Mouse (Mus musculus): ENCODE measurements around the gene Tef. TPM values are rescaled to one million over a fixed set of nuclear protein-coding genes. Genes with fewer than 3 reads are reported as not detected.
A peak's percentile ranks its signal among the peaks of the same experiment; 100 is the strongest.

Gene Tef
- polyA plus RNA-seq, 1 experiment from 2014 or later = 22.9 TPM

DNA sequence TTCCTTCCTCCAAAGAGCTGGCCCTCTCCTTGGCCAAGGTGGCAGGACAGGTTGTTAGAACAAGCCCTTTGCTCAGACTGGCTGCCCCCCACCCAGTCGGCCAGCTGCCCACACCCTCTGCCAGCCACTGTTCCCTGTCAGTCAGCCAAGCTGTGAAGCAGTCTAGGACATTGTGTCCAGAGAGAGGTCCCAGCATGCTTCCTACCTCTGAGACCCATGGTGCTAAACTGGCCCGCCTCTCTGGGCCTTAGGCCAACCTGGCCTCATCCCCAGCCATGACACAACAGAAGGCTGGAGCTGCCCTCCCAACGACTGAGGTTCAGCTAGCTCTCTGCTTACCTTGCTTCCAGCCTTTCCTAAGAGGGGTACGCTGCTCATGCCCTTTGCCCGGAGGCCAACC, 37.4 kb downstream of the Tef start:
- Histone ChIP-seq H3K27me3 (no peaks in the 10 kb centered on the region), H3K9ac (peak overlapping the region; percentile 33; the same call in 1 of the 2 replicates), H3K27ac (peak overlapping the region; percentile 89), H3K4me3 (no peak overlapping the region), H3K4me2 (0 out of 2 replicates have a peak overlapping the region, but pooled peaks have one; percentile 10), H3K4me1 (replicated peaks) (peaks cover 55% of the 10 kb centered on the region), H3K9me3 (replicated peaks) (no peaks in the 10 kb centered on the region), H3K36me3 (no peaks in the 10 kb centered on the region)
- peak; percentile 87 for ATAC-seq (replicated peaks; ENCODE audit: insufficient number of reproducible peaks, insufficient read depth, low FRiP score, low read depth)
- WGBS = 39% methylated on average over 5 of the region's 5 CpGs

DNA sequence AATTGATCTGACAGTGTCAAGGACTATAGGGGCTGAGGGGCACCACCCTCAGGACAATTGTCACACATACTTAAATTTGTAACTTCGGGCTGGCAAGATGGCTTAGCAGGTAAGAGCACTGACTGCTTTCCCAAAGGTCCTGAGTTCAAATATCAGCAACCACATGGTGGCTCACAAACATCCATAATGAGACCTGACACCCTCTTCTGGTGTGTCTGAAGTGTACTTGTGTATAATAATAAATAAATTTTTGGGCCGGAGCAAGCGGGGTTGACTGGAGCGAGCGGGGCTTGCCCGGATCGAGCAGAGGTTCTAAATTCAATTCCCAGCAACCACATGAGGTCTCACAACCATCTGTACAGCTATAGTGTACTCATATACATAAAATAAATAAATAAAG, 38.1 kb downstream of the Tef start:
- H3K4me1 ChIP-seq (replicated peaks) = peaks cover 51% of the 10 kb centered on the region
- WGBS = 91% methylated on average over 7 of the region's 7 CpGs
- peak overlapping the region; percentile 89 for H3K27ac ChIP-seq

GRCm38 (mm10) chr15:81842275-81842674, 40.1 kb downstream of the Tef start:
- peaks cover 1% of the 10 kb centered on the region; the same call in 1 of the 2 replicates for H3K36me3 ChIP-seq
- WGBS = 82% methylated on average over 7 of the region's 7 CpGs

More for the DNA sequence above, 38.1 kb downstream of the Tef start:
- no peak for ATAC-seq (replicated peaks; ENCODE audit: insufficient number of reproducible peaks, insufficient read depth, low FRiP score, low read depth)
- Histone ChIP-seq H3K9ac (no peak overlapping the region), H3K9me3 (replicated peaks) (no peaks in the 10 kb centered on the region), H3K4me3 (no peak overlapping the region), H3K36me3 (no peaks in the 10 kb centered on the region), H3K27me3 (no peaks in the 10 kb centered on the region), H3K4me2 (no peak overlapping the region)

DNA sequence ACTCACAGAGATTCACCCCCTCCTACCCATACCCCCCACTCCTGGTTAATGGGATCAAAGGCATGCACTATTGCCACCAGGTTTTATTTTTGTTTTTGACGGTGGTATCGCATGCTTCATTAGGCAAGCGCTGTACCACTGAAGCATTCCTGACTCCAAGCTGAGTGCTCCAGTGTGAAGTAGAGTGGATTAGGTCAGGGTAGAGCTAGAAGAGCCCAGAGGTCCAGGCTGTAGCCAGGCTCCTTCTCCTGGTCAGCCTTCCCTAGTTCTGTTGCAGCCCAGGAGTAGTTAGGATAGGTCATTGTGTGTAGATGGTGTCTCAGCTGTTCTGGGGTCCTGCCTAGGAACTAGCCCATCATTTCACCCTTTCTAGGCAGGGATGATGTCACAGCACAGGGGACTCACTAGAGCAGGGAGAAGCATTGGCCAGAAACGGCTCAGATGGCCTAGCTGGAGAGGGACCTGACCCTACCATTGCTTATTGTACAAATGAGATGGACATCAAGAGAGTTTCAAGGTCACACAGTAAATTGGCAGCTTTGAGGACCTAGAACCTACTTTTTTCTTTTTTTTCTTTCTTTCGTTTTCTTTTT, 42.9 kb downstream of the Tef start:
- no peak overlapping the region for H3K4me3 ChIP-seq
- 70% methylated on average over 5 of the region's 5 CpGs for WGBS
- ATAC-seq (replicated peaks; ENCODE audit: insufficient number of reproducible peaks, insufficient read depth, low FRiP score, low read depth) = no peak
- peaks cover 26% of the 10 kb centered on the region for H3K4me1 ChIP-seq (replicated peaks)
- no peaks in the 10 kb centered on the region for H3K9me3 ChIP-seq (replicated peaks)
- no peak overlapping the region for H3K4me2 ChIP-seq
- H3K27ac ChIP-seq = peak overlapping the region; percentile 29; the same call in 1 of the 2 replicates
- H3K27me3 ChIP-seq = no peaks in the 10 kb centered on the region
- no peak overlapping the region for H3K9ac ChIP-seq
- peaks cover 20% of the 10 kb centered on the region for H3K36me3 ChIP-seq

More at GRCm38 (mm10) chr15:81842275-81842674, 40.1 kb downstream of the Tef start:
- ATAC-seq (replicated peaks; ENCODE audit: insufficient number of reproducible peaks, insufficient read depth, low FRiP score, low read depth) = no peak
- Histone ChIP-seq H3K4me1 (replicated peaks) (peaks cover 38% of the 10 kb centered on the region), H3K9me3 (replicated peaks) (no peaks in the 10 kb centered on the region), H3K4me2 (no peak overlapping the region), H3K27ac (no peak overlapping the region), H3K27me3 (no peaks in the 10 kb centered on the region), H3K9ac (no peak overlapping the region), H3K4me3 (no peak overlapping the region)

DNA sequence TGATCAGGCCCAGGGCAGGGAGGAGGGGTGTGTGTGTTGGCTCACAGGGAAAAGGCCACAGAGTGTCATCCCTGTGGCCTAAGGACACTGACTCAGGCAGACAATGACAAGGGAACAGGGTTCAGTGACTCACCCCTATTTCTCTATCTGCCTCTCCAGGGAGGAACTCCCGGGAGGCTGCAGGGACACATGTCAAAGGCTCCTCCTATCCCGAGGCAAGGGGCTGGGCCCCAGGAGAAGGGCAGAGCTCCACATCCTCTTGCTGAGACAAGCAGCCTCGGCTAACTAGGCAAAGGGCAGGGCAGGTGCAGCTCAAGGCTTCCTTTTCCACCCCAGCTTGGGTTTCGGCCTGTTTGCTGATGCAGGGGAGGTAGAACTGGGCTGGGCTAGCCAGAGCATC, 43.5 kb downstream of the Tef start:
- peak overlapping the region; percentile 29; the same call in 1 of the 2 replicates for H3K27ac ChIP-seq
- H3K27me3 ChIP-seq = no peaks in the 10 kb centered on the region
- WGBS = 23% methylated on average over 4 of the region's 4 CpGs
- no peaks in the 10 kb centered on the region for H3K9me3 ChIP-seq (replicated peaks)
- ATAC-seq (replicated peaks; ENCODE audit: insufficient number of reproducible peaks, insufficient read depth, low FRiP score, low read depth) = peak; percentile 33; the same call in 1 of the 2 replicates
- H3K4me2 ChIP-seq = no peak overlapping the region
- H3K9ac ChIP-seq = no peak overlapping the region
- H3K4me1 ChIP-seq (replicated peaks) = peaks cover 24% of the 10 kb centered on the region
- no peak overlapping the region for H3K4me3 ChIP-seq
- H3K36me3 ChIP-seq = peaks cover 25% of the 10 kb centered on the region

DNA sequence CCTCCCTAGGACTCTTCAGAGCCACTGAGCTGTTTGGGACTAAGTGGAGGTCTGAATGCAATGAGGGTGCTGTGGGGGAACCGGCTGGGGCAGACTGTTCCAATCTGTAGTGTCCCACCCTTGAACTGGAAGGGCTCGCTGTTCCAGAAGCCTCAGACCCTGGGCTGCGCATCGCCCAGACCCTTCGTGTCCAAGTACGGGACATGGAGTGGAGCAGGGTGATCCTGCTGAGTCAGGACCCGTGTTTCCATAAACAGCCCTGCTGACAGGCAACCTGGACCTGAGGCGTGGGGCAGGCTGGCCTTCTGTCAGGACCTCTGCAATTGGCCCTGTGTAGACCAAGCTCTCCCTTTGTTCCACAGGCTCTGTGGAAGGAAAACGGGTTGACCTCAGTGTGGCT, 44.5 kb downstream of the Tef start:
- Histone ChIP-seq H3K36me3 (peaks cover 36% of the 10 kb centered on the region), H3K4me1 (replicated peaks) (peaks cover 25% of the 10 kb centered on the region), H3K4me3 (no peak overlapping the region), H3K4me2 (no peak overlapping the region), H3K27ac (no peak overlapping the region), H3K9me3 (replicated peaks) (no peaks in the 10 kb centered on the region), H3K9ac (no peak overlapping the region), H3K27me3 (no peaks in the 10 kb centered on the region)
- no peak for ATAC-seq (replicated peaks; ENCODE audit: insufficient number of reproducible peaks, insufficient read depth, low FRiP score, low read depth)
- 77% methylated on average over 9 of the region's 9 CpGs for WGBS

GRCm38 (mm10) chr15:81847161-81847560, 44.9 kb downstream of the Tef start:
- Histone ChIP-seq H3K27me3 (no peaks in the 10 kb centered on the region), H3K4me3 (no peak overlapping the region), H3K4me2 (no peak overlapping the region), H3K36me3 (peaks cover 40% of the 10 kb centered on the region), H3K9me3 (replicated peaks) (no peaks in the 10 kb centered on the region), H3K4me1 (replicated peaks) (peaks cover 25% of the 10 kb centered on the region), H3K9ac (no peak overlapping the region), H3K27ac (no peak overlapping the region)
- no peak for ATAC-seq (replicated peaks; ENCODE audit: insufficient number of reproducible peaks, insufficient read depth, low FRiP score, low read depth)
- WGBS = 89% methylated on average over 4 of the region's 4 CpGs

DNA sequence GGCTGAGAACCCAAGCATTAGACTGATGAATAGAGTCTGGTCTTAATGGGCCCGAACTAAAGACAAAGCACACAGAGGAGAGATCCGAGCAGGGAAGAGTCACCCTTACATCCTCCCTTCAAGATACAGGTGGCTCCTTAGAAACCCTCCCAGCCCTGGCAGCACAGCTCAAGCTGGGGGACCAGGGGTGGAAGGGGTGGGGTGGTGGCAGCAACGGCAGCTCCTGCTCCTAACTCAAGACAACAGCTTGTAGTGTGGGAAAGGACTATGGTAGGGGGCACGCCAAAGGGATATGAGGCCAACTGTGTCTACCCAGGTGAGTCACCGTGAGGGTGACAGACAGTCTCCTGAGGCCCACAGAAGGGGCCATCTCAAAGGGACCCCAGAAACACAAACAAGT, 45.6 kb downstream of the Tef start:
- Histone ChIP-seq H3K4me1 (replicated peaks) (peaks cover 30% of the 10 kb centered on the region), H3K27ac (no peak overlapping the region), H3K36me3 (peaks cover 43% of the 10 kb centered on the region), H3K4me3 (no peak overlapping the region), H3K27me3 (no peaks in the 10 kb centered on the region), H3K9ac (no peak overlapping the region), H3K9me3 (replicated peaks) (no peaks in the 10 kb centered on the region), H3K4me2 (no peak overlapping the region)
- WGBS = 83% methylated on average over 5 of the region's 5 CpGs
- no peak for ATAC-seq (replicated peaks; ENCODE audit: insufficient number of reproducible peaks, insufficient read depth, low FRiP score, low read depth)

DNA sequence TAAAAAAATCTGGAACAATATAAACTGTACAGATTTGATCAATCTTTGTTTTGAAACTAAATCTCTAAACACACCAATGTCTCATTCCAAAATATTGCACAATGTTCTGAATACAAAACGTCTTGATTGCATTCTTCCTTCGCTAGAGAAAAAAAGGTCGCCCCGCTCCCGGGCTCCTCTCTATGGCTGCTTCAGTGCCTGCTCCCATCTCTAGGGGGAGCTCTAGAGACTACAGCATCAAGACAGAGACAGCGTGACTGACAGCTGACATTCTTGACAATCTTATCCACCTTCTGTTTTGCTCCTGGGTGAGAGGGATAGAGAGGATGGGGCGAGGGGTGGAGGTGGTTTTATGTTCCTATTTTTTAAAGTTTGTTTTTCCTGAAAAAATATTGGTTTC, 46.1 kb downstream of the Tef start:
- Histone ChIP-seq H3K4me1 (replicated peaks) (peaks cover 33% of the 10 kb centered on the region), H3K4me2 (no peak overlapping the region), H3K9ac (no peak overlapping the region), H3K9me3 (replicated peaks) (no peaks in the 10 kb centered on the region), H3K4me3 (no peak overlapping the region), H3K27me3 (no peaks in the 10 kb centered on the region), H3K36me3 (peaks cover 46% of the 10 kb centered on the region), H3K27ac (no peak overlapping the region)
- 36% methylated on average over 7 of the region's 7 CpGs for WGBS
- ATAC-seq (replicated peaks; ENCODE audit: insufficient number of reproducible peaks, insufficient read depth, low FRiP score, low read depth) = no peak

- Histone ChIP-seq H3K4me3 (no peak overlapping the region), H3K9me3 (replicated peaks) (no peaks in the 10 kb centered on the region), H3K4me2 (no peak overlapping the region), H3K27ac (peak overlapping the region; percentile 18; the same call in 1 of the 2 replicates), H3K36me3 (peaks cover 46% of the 10 kb centered on the region), H3K4me1 (replicated peaks) (peaks cover 33% of the 10 kb centered on the region), H3K27me3 (no peaks in the 10 kb centered on the region), H3K9ac (no peak overlapping the region)
- no peak for ATAC-seq (replicated peaks; ENCODE audit: insufficient number of reproducible peaks, insufficient read depth, low FRiP score, low read depth)
- 79% methylated on average over 9 of the region's 9 CpGs for WGBS
These were observed 46.9 kb downstream of the Tef start for GRCm38 (mm10) chr15:81849104-81849503.

- H3K4me1 ChIP-seq (replicated peaks) = peaks cover 38% of the 10 kb centered on the region
- H3K9me3 ChIP-seq (replicated peaks) = no peaks in the 10 kb centered on the region
- H3K27ac ChIP-seq = no peak overlapping the region
- no peak overlapping the region for H3K4me2 ChIP-seq
- no peak overlapping the region for H3K9ac ChIP-seq
- peaks cover 49% of the 10 kb centered on the region for H3K36me3 ChIP-seq
- no peak for ATAC-seq (replicated peaks; ENCODE audit: insufficient number of reproducible peaks, insufficient read depth, low FRiP score, low read depth)
- H3K27me3 ChIP-seq = no peaks in the 10 kb centered on the region
- no peak overlapping the region for H3K4me3 ChIP-seq
- WGBS = 76% methylated on average over 14 of the region's 14 CpGs
These were observed 48.5 kb downstream of the Tef start for GRCm38 (mm10) chr15:81850718-81851117.

DNA sequence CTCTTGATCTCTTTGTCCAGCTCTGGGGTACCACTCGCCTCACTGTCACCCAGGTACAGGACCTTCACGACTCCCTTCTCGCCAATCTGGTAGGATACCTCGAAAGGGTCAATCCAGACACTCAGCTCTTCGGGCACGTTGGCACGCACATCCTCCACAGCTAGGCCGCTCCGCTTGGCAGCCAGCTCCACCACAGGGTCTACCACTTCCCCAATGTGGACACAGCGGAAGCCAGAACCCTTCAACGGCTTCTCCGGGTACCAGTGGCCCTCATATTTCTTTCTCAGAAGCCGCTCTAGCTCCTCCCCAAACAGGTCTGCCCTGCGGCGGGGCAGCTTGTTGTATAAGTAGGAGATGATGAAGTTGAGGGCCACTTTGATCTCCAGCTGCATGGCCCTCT, 49.2 kb downstream of the Tef start:
- peaks cover 36% of the 10 kb centered on the region for H3K4me1 ChIP-seq (replicated peaks)
- ATAC-seq (replicated peaks; ENCODE audit: insufficient number of reproducible peaks, insufficient read depth, low FRiP score, low read depth) = no peak
- WGBS = 93% methylated on average over 15 of the region's 15 CpGs
- H3K36me3 ChIP-seq = peaks cover 49% of the 10 kb centered on the region
- H3K27me3 ChIP-seq = no peaks in the 10 kb centered on the region
- H3K4me2 ChIP-seq = no peak overlapping the region
- no peak overlapping the region for H3K27ac ChIP-seq
- no peak overlapping the region for H3K9ac ChIP-seq
- H3K9me3 ChIP-seq (replicated peaks) = no peaks in the 10 kb centered on the region
- no peak overlapping the region for H3K4me3 ChIP-seq
